Mouse (Mus musculus) E14TG2a.4 (cell line): ENCODE results near the gene Dleu7.

Experiments
- CTCF ChIP-seq: conservative IDR thresholded peaks from 2 replicates; pipeline ENCODE4 v1.5.1; 2014; ENCODE audit warnings: low read length
- POU5F1 ChIP-seq: IDR thresholded peaks from 2 replicates; pipeline ENCODE4 v1.6.1; 2014; ENCODE audit warnings: low read length, borderline replicate concordance

DNA sequence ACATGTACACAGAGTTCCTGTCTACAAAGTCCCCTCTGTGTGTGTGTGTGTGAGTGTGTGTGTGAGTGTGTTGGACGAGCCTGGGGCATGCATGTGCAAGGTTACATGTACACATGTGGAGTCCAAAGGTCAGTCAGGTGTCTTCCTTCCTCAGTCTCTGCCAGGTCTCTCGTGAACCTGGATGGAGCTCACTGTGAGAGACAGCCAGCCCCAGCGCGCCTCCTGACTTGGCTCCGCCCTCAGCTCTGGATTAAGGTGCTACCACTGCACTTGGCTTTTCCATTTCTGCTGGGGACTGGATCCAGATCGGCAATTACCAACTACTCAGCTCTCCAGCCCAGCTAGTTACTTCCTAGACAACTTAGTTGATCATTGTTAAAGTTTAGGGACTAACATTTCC is 35.8 kb upstream of the Dleu7 start:
- no peak for TF ChIP-seq CTCF
- TF ChIP-seq POU5F1, result no peak
